ENCODE assay signal across 11 mouse cellular contexts in genomic region chr6:116668682-116669470, GRCm38 (mm10). TPM values are rescaled to one million over a fixed set of nuclear protein-coding genes. Genes with fewer than 3 reads are reported as not detected.
A peak's percentile ranks its signal among the peaks of the same experiment; 100 is the strongest.
DNase-seq lines count a peak whose midpoint lies in the region; ATAC-seq lines count a peak whose summit lies in the region.
"Had no signal": no experiment of that assay in that cellular context is flagged by ENCODE, and none has a peak within 500 bp of the region (broad histone marks: within the 10 kb centered on the region; RNA-seq: fewer than 3 reads in every experiment).

No protein-coding gene starts in this region.

- no peaks in the 10 kb centered on the region for H3K36me3 ChIP-seq in heart, embryonic 12.5 days
- H3K36me3 ChIP-seq: limb, embryonic 15.5 days had no signal

- peak; percentile 35 to 47 for DNase-seq in kidney, postnatal 4 days
- DNase-seq in kidney, adult 9 months: no peak
- DNase-seq in Muller cell, postnatal 12 days (ENCODE audit: inconsistent ontology term): peak; percentile 35
- DNase-seq in yolk sac, embryonic 10.5 days (ENCODE audit: low spot score): no peak
- DNase-seq in cerebellum, postnatal 25 days: no peak
- DNase-seq: cerebellum, adult 2 months had no signal

- no peaks in the 10 kb centered on the region for H3K9me3 ChIP-seq in heart, embryonic 12.5 days (replicated peaks)
- H3K9me3 ChIP-seq: limb, embryonic 15.5 days had no signal

- no peak overlapping the region for H3K4me2 ChIP-seq in heart, embryonic 12.5 days
- H3K4me2 ChIP-seq: limb, embryonic 15.5 days had no signal

- peaks cover 44% of the 10 kb centered on the region for H3K4me1 ChIP-seq in heart, embryonic 12.5 days (replicated peaks)

- H3K27me3 ChIP-seq in heart, embryonic 12.5 days (replicated peaks): 0 out of 2 replicates have a peak, but pooled peaks cover 21% of the 10 kb centered on the region
- H3K27me3 ChIP-seq: Patski had no signal

- peak; percentile 9; the same call in 1 of the 2 replicates for ATAC-seq in common myeloid progenitor, adult 5-6 weeks (replicated peaks; ENCODE audit: low read depth, poor library complexity, severe bottlenecking)
- peak; percentile 23 for ATAC-seq in megakaryocyte, adult 5-6 weeks (ENCODE audit: poor library complexity, severe bottlenecking)
- ATAC-seq in heart, embryonic 12.5 days (ENCODE audit: insufficient number of reproducible peaks, low FRiP score): no peak
- ATAC-seq: Patski had no signal

- no peak overlapping the region for H3K4me3 ChIP-seq in heart, embryonic 12.5 days
- H3K4me3 ChIP-seq: limb, embryonic 15.5 days had no signal

- H3K27ac ChIP-seq in heart, embryonic 12.5 days (ENCODE audit: poor library complexity, severe bottlenecking): no peak overlapping the region
- H3K27ac ChIP-seq: limb, embryonic 15.5 days had no signal

- H3K9ac ChIP-seq in heart, embryonic 12.5 days: no peak overlapping the region
- H3K9ac ChIP-seq: limb, embryonic 15.5 days had no signal

- 33% methylated on average over 11 of the region's 11 CpGs for WGBS in heart, embryonic 12.5 days

RNA-seq across cellular contexts. Expression of gene Rassf4, which starts 4.9 kb away (rescaled TPM):
- total RNA-seq in common myeloid progenitor, adult 5-6 weeks (2017): 15.0 and 17.4 TPM in 2 replicates
- total RNA-seq in megakaryocyte, adult 5-6 weeks (2015): 229 and 230 TPM in 2 replicates
- total RNA-seq in megakaryocyte, adult 5-6 weeks (2017): 165 and 181 TPM in 2 replicates
- polyA plus RNA-seq in heart, embryonic 12.5 days (2016; fragmentation: Nextera tagmentation; extraction: Ambion mirVana): 5.6 and 6.5 TPM in 2 replicates

RNA-seq across cellular contexts. Expression of gene Depp1, which starts 18.5 kb away (rescaled TPM):
- 0.63 and 1.6 TPM in 2 replicates for total RNA-seq in common myeloid progenitor, adult 5-6 weeks (2017)
- 0.36 TPM in 1 of 2 replicates, not detected in the other for total RNA-seq in megakaryocyte, adult 5-6 weeks (2015)
- total RNA-seq in megakaryocyte, adult 5-6 weeks (2017): 0.18 and 0.49 TPM in 2 replicates
- 4.0 and 4.9 TPM in 2 replicates for polyA plus RNA-seq in heart, embryonic 12.5 days (2016; fragmentation: Nextera tagmentation; extraction: Ambion mirVana)

RNA-seq across cellular contexts. Expression of gene Zfp422, which starts 40.1 kb away (rescaled TPM):
- 79.8 and 85.1 TPM in 2 replicates for total RNA-seq in common myeloid progenitor, adult 5-6 weeks (2017)
- total RNA-seq in megakaryocyte, adult 5-6 weeks (2015): 53.4 and 53.8 TPM in 2 replicates
- total RNA-seq in megakaryocyte, adult 5-6 weeks (2017): 20.6 and 20.8 TPM in 2 replicates
- polyA plus RNA-seq in heart, embryonic 12.5 days (2016; fragmentation: Nextera tagmentation; extraction: Ambion mirVana): 95.4 and 97.7 TPM in 2 replicates

RNA-seq across cellular contexts. Expression of gene Tmem72, which starts 47.8 kb away (rescaled TPM):
- 0.05 TPM in 2 replicates for total RNA-seq in common myeloid progenitor, adult 5-6 weeks (2017)
- total RNA-seq in megakaryocyte, adult 5-6 weeks (2015): 0.13 and 0.21 TPM in 2 replicates
- total RNA-seq in megakaryocyte, adult 5-6 weeks (2017): 0.12 and 0.33 TPM in 2 replicates
- 0.06 and 0.08 TPM in 2 replicates for polyA plus RNA-seq in heart, embryonic 12.5 days (2016; fragmentation: Nextera tagmentation; extraction: Ambion mirVana)

Comparison
In these comparisons a context has a peak if more than half of its experiments do, and no peak if none do; other contexts are left out.
1. DNase-seq: peak in kidney, postnatal 4 days (2 of 2) and Muller cell, postnatal 12 days (single experiment); none in kidney, adult 9 months (single experiment), yolk sac, embryonic 10.5 days (single experiment) and cerebellum, postnatal 25 days (0 of 2).